Mouse (Mus musculus) left cerebral cortex, adult 9 months (tissue): Measurements from ENCODE around the gene Cep85l.

Experiments used
- DNase-seq, 2 experiments: peaks; one replicate each; pipeline ENCODE4 v3.0.0; 2022; ENCODE audit warnings: low spot score in 2 of 2

Gene Cep85l

GRCm38 (mm10) chr10:53394923-53395629 is 15.3 kb upstream of the Cep85l start:
- no peak for DNase-seq

- DNase-seq: peak in 1 of 2 experiments; percentile 25
Measured at GRCm38 (mm10) chr10:53388227-53388920, 8.6 kb upstream of the Cep85l start.

- DNase-seq: no peak
Measured at GRCm38 (mm10) chr10:53385438-53385837, 5.7 kb upstream of the Cep85l start.

- DNase-seq: no peak
Measured at GRCm38 (mm10) chr10:53384896-53385295, 5.1 kb upstream of the Cep85l start.

GRCm38 (mm10) chr10:53382696-53383365 is 3.1 kb upstream of the Cep85l start:
- no peak for DNase-seq

- DNase-seq: peak in 1 of 2 experiments; percentile 39
Measured at GRCm38 (mm10) chr10:53378981-53379708, 602 bp downstream of the Cep85l start.

- DNase-seq: no peak
Measured at GRCm38 (mm10) chr10:53378296-53378695, 1.5 kb downstream of the Cep85l start.

GRCm38 (mm10) chr10:53377096-53377495 is 2.7 kb downstream of the Cep85l start:
- DNase-seq: no peak

- no peak for DNase-seq
Measured at GRCm38 (mm10) chr10:53373885-53374578, 5.7 kb downstream of the Cep85l start.

GRCm38 (mm10) chr10:53367265-53367664 is 12.5 kb downstream of the Cep85l start:
- no peak for DNase-seq

- no peak for DNase-seq
Measured at GRCm38 (mm10) chr10:53364311-53364710, 15.4 kb downstream of the Cep85l start.

GRCm38 (mm10) chr10:53359016-53359415 is 20.7 kb downstream of the Cep85l start:
- no peak for DNase-seq

GRCm38 (mm10) chr10:53353665-53354064 is 26.1 kb downstream of the Cep85l start:
- no peak for DNase-seq

GRCm38 (mm10) chr10:53349254-53349653 is 30.5 kb downstream of the Cep85l start:
- no peak for DNase-seq

- peak; percentile 30 to 79 for DNase-seq
Measured at GRCm38 (mm10) chr10:53347787-53348755, 31.7 kb downstream of the Cep85l start.

GRCm38 (mm10) chr10:53346916-53347315 is 32.8 kb downstream of the Cep85l start:
- no peak for DNase-seq

GRCm38 (mm10) chr10:53346506-53346905 is 33.2 kb downstream of the Cep85l start:
- DNase-seq: peak in 1 of 2 experiments; percentile 55

GRCm38 (mm10) chr10:53345508-53345907 is 34.2 kb downstream of the Cep85l start:
- no peak for DNase-seq

GRCm38 (mm10) chr10:53343865-53344264 is 35.9 kb downstream of the Cep85l start:
- no peak for DNase-seq

- DNase-seq: no peak
Measured at GRCm38 (mm10) chr10:53343384-53343783, 36.4 kb downstream of the Cep85l start.
